Mouse (Mus musculus) CH12.LX (cell line): ENCODE measurements around the gene Prkcb.

Experiments used
- CTCF ChIP-seq, 2 experiments: IDR thresholded peaks in 1 of 2; conservative IDR thresholded peaks in 1 of 2; 2 replicates each; pipeline ENCODE4 v1.5.1; 2011 to 2012; ENCODE audit warnings: low read depth in 2 of 2, low read length in 2 of 2, improper control_type of control experiment in 1 of 2, inconsistent platforms in 1 of 2, mild to moderate bottlenecking in 1 of 2, moderate library complexity in 1 of 2
- E2F4 ChIP-seq: IDR thresholded peaks from 2 replicates; pipeline ENCODE4 v1.6.1; 2011; ENCODE audit warnings: low read depth, low read length, improper control_type of control experiment; ENCODE audit not compliant: insufficient replicate concordance
- ELF1 ChIP-seq: IDR thresholded peaks from 2 replicates; pipeline ENCODE4 v1.6.1; 2014; ENCODE audit warnings: low read depth, mild to moderate bottlenecking, inconsistent platforms, low read length, improper control_type of control experiment
- EP300 ChIP-seq: IDR thresholded peaks from 2 replicates; pipeline ENCODE4 v1.6.1; 2011; ENCODE audit warnings: low read length, improper control_type of control experiment
- KAT2A ChIP-seq: IDR thresholded peaks from 2 replicates; pipeline ENCODE4 v1.6.1; 2012; ENCODE audit warnings: low read length, improper control_type of control experiment, inconsistent platforms; ENCODE audit not compliant: insufficient replicate concordance
- MAFK ChIP-seq: IDR thresholded peaks from 2 replicates; pipeline ENCODE4 v1.6.1; 2011; ENCODE audit warnings: low read length, improper control_type of control experiment; ENCODE audit not compliant: insufficient replicate concordance
- NELFE ChIP-seq: IDR thresholded peaks from 2 replicates; pipeline ENCODE4 v1.6.1; 2011; ENCODE audit warnings: low read depth, low read length, improper control_type of control experiment
- POLR2A ChIP-seq: IDR thresholded peaks from 2 replicates; pipeline ENCODE4 v1.6.1; 2011; ENCODE audit warnings: low read depth, mild to moderate bottlenecking, improper control_type of control experiment, low read length
- RAD21 ChIP-seq: IDR thresholded peaks from 2 replicates; pipeline ENCODE4 v1.6.1; 2011; ENCODE audit warnings: low read depth, mild to moderate bottlenecking, low read length, improper control_type of control experiment, moderate library complexity
- TBP ChIP-seq: conservative IDR thresholded peaks from 2 replicates; pipeline ENCODE4 v1.6.1; 2011; ENCODE audit warnings: low read depth, low read length, improper control_type of control experiment
- UBTF ChIP-seq: IDR thresholded peaks from 2 replicates; pipeline ENCODE4 v1.6.1; 2012; ENCODE audit warnings: low read depth, mild to moderate bottlenecking, inconsistent platforms, low read length, improper control_type of control experiment, moderate library complexity
- USF1 ChIP-seq: IDR thresholded peaks from 2 replicates; pipeline ENCODE4 v1.6.1; 2014; ENCODE audit warnings: low read depth, mild to moderate bottlenecking, inconsistent platforms, low read length, improper control_type of control experiment

DNA sequence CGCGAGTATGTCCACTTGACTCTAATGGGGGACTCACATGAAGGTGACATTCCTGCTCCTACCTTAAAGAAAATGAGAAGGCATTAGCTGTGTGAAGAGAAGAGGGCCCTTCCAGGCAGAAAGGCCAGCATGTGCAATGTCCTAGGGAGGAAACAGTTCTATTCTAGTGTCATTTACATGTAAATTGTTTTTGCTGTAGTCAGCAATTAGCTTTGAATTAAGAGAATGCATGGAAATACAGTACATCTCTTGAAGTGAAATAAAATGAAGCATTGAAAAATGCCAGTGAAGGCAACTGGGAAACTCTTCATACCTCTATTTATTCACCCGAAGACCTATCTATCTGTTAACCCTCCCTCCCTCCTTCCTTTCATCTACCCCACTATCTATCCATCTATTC lies 48.8 kb downstream of the Prkcb start:
- TF ChIP-seq RAD21 = no peak
- TF ChIP-seq TBP = no peak
- no peak for TF ChIP-seq E2F4
- no peak for TF ChIP-seq UBTF
- no peak for TF ChIP-seq CTCF (conservative IDR thresholded peaks at IDR 0.05 in 1 of 2, IDR thresholded peaks at IDR 0.05 in 1 of 2; ENCODE audit: low read depth in 2 of 2, low read length in 2 of 2)
- no peak for TF ChIP-seq NELFE
- no peak for TF ChIP-seq POLR2A
- TF ChIP-seq ELF1 = no peak
- TF ChIP-seq USF1 = no peak
- no peak for TF ChIP-seq KAT2A
- peak; percentile 70 for TF ChIP-seq MAFK
- no peak for TF ChIP-seq EP300
